Mouse (Mus musculus): Measurements from ENCODE around the gene Fancc. TPM values are rescaled to one million over a fixed set of nuclear protein-coding genes. Genes with fewer than 3 reads are reported as not detected.
A peak's percentile ranks its signal among the peaks of the same experiment; 100 is the strongest.

Fancc gene
- polyA plus RNA-seq, 1 experiment from 2014 or later = 21.8 TPM

- H3K4me1 ChIP-seq (ENCODE audit: control insufficient read depth, insufficient read depth, low read length) = no peaks in the 10 kb centered on the region; the same call in 1 of the 2 replicates
- H3K9me3 ChIP-seq (replicated peaks; ENCODE audit: control insufficient read depth, low read length) = no peaks in the 10 kb centered on the region
- no peak for DNase-seq (ENCODE audit: low spot score)
- H3K36me3 ChIP-seq (replicated peaks; ENCODE audit: control insufficient read depth, insufficient read depth, low read depth, low read length) = peaks cover 20% of the 10 kb centered on the region
- 71% methylated on average over 26 of the region's 26 CpGs for WGBS
- no peak overlapping the region for H3K9ac ChIP-seq (replicated peaks; ENCODE audit: low read length)
- no peak overlapping the region for H3K4me2 ChIP-seq (ENCODE audit: low read depth, low read length)
- no peak for ATAC-seq (replicated peaks; ENCODE audit: insufficient number of reproducible peaks, low FRiP score, low TSS enrichment, low read depth)
- no peak overlapping the region for H3K4me3 ChIP-seq (ENCODE audit: low read depth, low read length)
- no peaks in the 10 kb centered on the region for H3K27me3 ChIP-seq (ENCODE audit: control insufficient read depth, insufficient read depth, low read length)
- no peak overlapping the region for H3K27ac ChIP-seq (replicated peaks; ENCODE audit: low read depth, low read length)
Observed at GRCm38 (mm10) chr13:63513374-63514098, 16.5 kb upstream of the Fancc start.

- no peak for ATAC-seq (replicated peaks; ENCODE audit: insufficient number of reproducible peaks, low FRiP score, low TSS enrichment, low read depth)
- H3K27ac ChIP-seq (replicated peaks; ENCODE audit: low read depth, low read length) = no peak overlapping the region
- 56% methylated on average over 6 of the region's 6 CpGs for WGBS
Observed at GRCm38 (mm10) chr13:63512411-63512810, 15.3 kb upstream of the Fancc start.

GRCm38 (mm10) chr13:63507821-63508220, 10.7 kb upstream of the Fancc start:
- no peak for ATAC-seq (replicated peaks; ENCODE audit: insufficient number of reproducible peaks, low FRiP score, low TSS enrichment, low read depth)
- peaks cover 13% of the 10 kb centered on the region for H3K36me3 ChIP-seq (replicated peaks; ENCODE audit: control insufficient read depth, insufficient read depth, low read depth, low read length)
- H3K27me3 ChIP-seq (ENCODE audit: control insufficient read depth, insufficient read depth, low read length) = no peaks in the 10 kb centered on the region
- H3K9ac ChIP-seq (replicated peaks; ENCODE audit: low read length) = no peak overlapping the region
- no peak for DNase-seq (ENCODE audit: low spot score)
- H3K27ac ChIP-seq (replicated peaks; ENCODE audit: low read depth, low read length) = no peak overlapping the region
- H3K9me3 ChIP-seq (replicated peaks; ENCODE audit: control insufficient read depth, low read length) = no peaks in the 10 kb centered on the region
- no peak overlapping the region for H3K4me2 ChIP-seq (ENCODE audit: low read depth, low read length)
- 81% methylated on average over 5 of the region's 5 CpGs for WGBS
- H3K4me3 ChIP-seq (ENCODE audit: low read depth, low read length) = no peak overlapping the region
- no peaks in the 10 kb centered on the region for H3K4me1 ChIP-seq (ENCODE audit: control insufficient read depth, insufficient read depth, low read length)

More at GRCm38 (mm10) chr13:63512411-63512810, 15.3 kb upstream of the Fancc start:
- Histone ChIP-seq H3K4me1 (ENCODE audit: control insufficient read depth, insufficient read depth, low read length) (no peaks in the 10 kb centered on the region; the same call in 1 of the 2 replicates), H3K27me3 (ENCODE audit: control insufficient read depth, insufficient read depth, low read length) (no peaks in the 10 kb centered on the region), H3K4me2 (ENCODE audit: low read depth, low read length) (no peak overlapping the region), H3K4me3 (ENCODE audit: low read depth, low read length) (no peak overlapping the region), H3K9me3 (replicated peaks; ENCODE audit: control insufficient read depth, low read length) (no peaks in the 10 kb centered on the region), H3K36me3 (replicated peaks; ENCODE audit: control insufficient read depth, insufficient read depth, low read depth, low read length) (peaks cover 18% of the 10 kb centered on the region), H3K9ac (replicated peaks; ENCODE audit: low read length) (no peak overlapping the region)
- DNase-seq (ENCODE audit: low spot score) = peak; percentile 26

- Histone ChIP-seq H3K4me3 (ENCODE audit: low read depth, low read length) (no peak overlapping the region), H3K9me3 (replicated peaks; ENCODE audit: control insufficient read depth, low read length) (no peaks in the 10 kb centered on the region), H3K27me3 (ENCODE audit: control insufficient read depth, insufficient read depth, low read length) (no peaks in the 10 kb centered on the region), H3K36me3 (replicated peaks; ENCODE audit: control insufficient read depth, insufficient read depth, low read depth, low read length) (peaks cover 13% of the 10 kb centered on the region), H3K9ac (replicated peaks; ENCODE audit: low read length) (no peak overlapping the region), H3K4me2 (ENCODE audit: low read depth, low read length) (no peak overlapping the region), H3K27ac (replicated peaks; ENCODE audit: low read depth, low read length) (no peak overlapping the region), H3K4me1 (ENCODE audit: control insufficient read depth, insufficient read depth, low read length) (no peaks in the 10 kb centered on the region)
- no peak for DNase-seq (ENCODE audit: low spot score)
- no peak for ATAC-seq (replicated peaks; ENCODE audit: insufficient number of reproducible peaks, low FRiP score, low TSS enrichment, low read depth)
- WGBS = 88% methylated on average over 6 of the region's 6 CpGs
Observed at GRCm38 (mm10) chr13:63507001-63507556, 10.0 kb upstream of the Fancc start.

- Histone ChIP-seq H3K9ac (replicated peaks; ENCODE audit: low read length) (no peak overlapping the region), H3K36me3 (replicated peaks; ENCODE audit: control insufficient read depth, insufficient read depth, low read depth, low read length) (peaks cover 10% of the 10 kb centered on the region; the same call in 1 of the 2 replicates), H3K27me3 (ENCODE audit: control insufficient read depth, insufficient read depth, low read length) (no peaks in the 10 kb centered on the region), H3K4me1 (ENCODE audit: control insufficient read depth, insufficient read depth, low read length) (no peaks in the 10 kb centered on the region), H3K4me2 (ENCODE audit: low read depth, low read length) (no peak overlapping the region), H3K9me3 (replicated peaks; ENCODE audit: control insufficient read depth, low read length) (no peaks in the 10 kb centered on the region), H3K27ac (replicated peaks; ENCODE audit: low read depth, low read length) (no peak overlapping the region), H3K4me3 (ENCODE audit: low read depth, low read length) (no peak overlapping the region)
- ATAC-seq (replicated peaks; ENCODE audit: insufficient number of reproducible peaks, low FRiP score, low TSS enrichment, low read depth) = no peak
- no peak for DNase-seq (ENCODE audit: low spot score)
- WGBS = 54% methylated on average over 1 of the region's 1 CpGs
Observed at GRCm38 (mm10) chr13:63506364-63506763, 9.3 kb upstream of the Fancc start.

GRCm38 (mm10) chr13:63502391-63502790, 5.3 kb upstream of the Fancc start:
- no peaks in the 10 kb centered on the region for H3K36me3 ChIP-seq (replicated peaks; ENCODE audit: control insufficient read depth, insufficient read depth, low read depth, low read length)
- no peak for DNase-seq (ENCODE audit: low spot score)
- ATAC-seq (replicated peaks; ENCODE audit: insufficient number of reproducible peaks, low FRiP score, low TSS enrichment, low read depth) = no peak
- no peak overlapping the region for H3K27ac ChIP-seq (replicated peaks; ENCODE audit: low read depth, low read length)
- H3K27me3 ChIP-seq (ENCODE audit: control insufficient read depth, insufficient read depth, low read length) = no peaks in the 10 kb centered on the region
- H3K4me3 ChIP-seq (ENCODE audit: low read depth, low read length) = no peak overlapping the region
- no peaks in the 10 kb centered on the region for H3K9me3 ChIP-seq (replicated peaks; ENCODE audit: control insufficient read depth, low read length)
- H3K4me1 ChIP-seq (ENCODE audit: control insufficient read depth, insufficient read depth, low read length) = no peaks in the 10 kb centered on the region
- no peak overlapping the region for H3K4me2 ChIP-seq (ENCODE audit: low read depth, low read length)
- no peak overlapping the region for H3K9ac ChIP-seq (replicated peaks; ENCODE audit: low read length)
- WGBS = 95% methylated on average over 2 of the region's 2 CpGs

GRCm38 (mm10) chr13:63499489-63499888, 2.4 kb upstream of the Fancc start:
- Histone ChIP-seq H3K9ac (replicated peaks; ENCODE audit: low read length) (no peak overlapping the region), H3K4me1 (ENCODE audit: control insufficient read depth, insufficient read depth, low read length) (no peaks in the 10 kb centered on the region), H3K27me3 (ENCODE audit: control insufficient read depth, insufficient read depth, low read length) (no peaks in the 10 kb centered on the region), H3K4me3 (ENCODE audit: low read depth, low read length) (no peak overlapping the region), H3K27ac (replicated peaks; ENCODE audit: low read depth, low read length) (no peak overlapping the region), H3K36me3 (replicated peaks; ENCODE audit: control insufficient read depth, insufficient read depth, low read depth, low read length) (no peaks in the 10 kb centered on the region), H3K9me3 (replicated peaks; ENCODE audit: control insufficient read depth, low read length) (no peaks in the 10 kb centered on the region), H3K4me2 (ENCODE audit: low read depth, low read length) (no peak overlapping the region)
- WGBS = 91% methylated on average over 2 of the region's 2 CpGs
- no peak for ATAC-seq (replicated peaks; ENCODE audit: insufficient number of reproducible peaks, low FRiP score, low TSS enrichment, low read depth)
- DNase-seq (ENCODE audit: low spot score) = no peak

- H3K9ac ChIP-seq (replicated peaks; ENCODE audit: low read length) = no peak overlapping the region
- DNase-seq (ENCODE audit: low spot score) (no peak), ATAC-seq (replicated peaks; ENCODE audit: insufficient number of reproducible peaks, low FRiP score, low TSS enrichment, low read depth) (peak; percentile 51)
- H3K27ac ChIP-seq (replicated peaks; ENCODE audit: low read depth, low read length) = no peak overlapping the region
- no peaks in the 10 kb centered on the region for H3K36me3 ChIP-seq (replicated peaks; ENCODE audit: control insufficient read depth, insufficient read depth, low read depth, low read length)
- 42% methylated on average over 7 of the region's 7 CpGs for WGBS
- no peaks in the 10 kb centered on the region for H3K4me1 ChIP-seq (ENCODE audit: control insufficient read depth, insufficient read depth, low read length)
- no peaks in the 10 kb centered on the region for H3K27me3 ChIP-seq (ENCODE audit: control insufficient read depth, insufficient read depth, low read length)
- no peak overlapping the region for H3K4me3 ChIP-seq (ENCODE audit: low read depth, low read length)
- H3K9me3 ChIP-seq (replicated peaks; ENCODE audit: control insufficient read depth, low read length) = no peaks in the 10 kb centered on the region
- no peak overlapping the region for H3K4me2 ChIP-seq (ENCODE audit: low read depth, low read length)
Observed at GRCm38 (mm10) chr13:63487707-63488042, 9.4 kb downstream of the Fancc start.

All from embryonic facial prominence, embryonic 11.5 days (tissue).